Mouse (Mus musculus) liver, postnatal 0 days (tissue): ENCODE data around the gene Slc4a4.

Experiments used
- CTCF ChIP-seq: sonication (generic); IDR thresholded peaks from 2 replicates; pipeline ENCODE4 v1.5.1; 2016; ENCODE audit warnings: antibody characterized with exemption, low read depth
- EP300 ChIP-seq: IDR thresholded peaks from 2 replicates; pipeline ENCODE4 v1.6.1; 2016; ENCODE audit warnings: antibody characterized with exemption, low read depth, mild to moderate bottlenecking

DNA sequence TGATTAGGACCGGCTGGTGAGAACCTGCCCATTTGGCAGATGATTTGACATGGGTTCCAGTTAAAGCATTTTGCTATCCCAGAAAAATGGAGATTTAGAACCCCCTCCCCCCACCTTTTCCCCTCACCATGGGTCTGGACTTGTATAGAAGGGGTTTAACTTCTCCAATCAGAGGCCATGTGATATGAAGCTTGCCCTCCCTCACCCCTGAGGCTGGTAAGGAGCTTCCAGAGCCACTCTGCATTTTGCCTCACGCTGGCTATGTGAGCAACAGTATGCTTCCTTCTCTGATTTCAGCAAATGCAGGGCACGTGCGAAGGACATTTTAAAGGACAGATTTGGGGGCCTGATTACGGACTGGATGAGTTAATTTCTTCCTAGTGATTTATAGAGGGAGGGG, 43.5 kb downstream of the Slc4a4 start:
- no peak for TF ChIP-seq EP300
- no peak for TF ChIP-seq CTCF
